Mouse (Mus musculus) testis, adult 2 months (tissue): Measurements from ENCODE around the gene Bnipl.

ENCODE experiments used
- CTCF ChIP-seq: fragments of 200-500 bp; IDR thresholded peaks from 2 replicates; pipeline ENCODE4 v1.5.1; 2012; ENCODE audit warnings: low read depth, mild to moderate bottlenecking, inconsistent platforms, low read length, moderate library complexity; ENCODE audit not compliant: control insufficient read depth, insufficient read depth, insufficient replicate concordance
- POLR2A ChIP-seq: fragments of 200-500 bp; IDR thresholded peaks from 2 replicates; pipeline ENCODE4 v1.6.1; 2012; ENCODE audit warnings: low read depth, mild to moderate bottlenecking, inconsistent platforms, low read length, moderate library complexity; ENCODE audit not compliant: control insufficient read depth

DNA sequence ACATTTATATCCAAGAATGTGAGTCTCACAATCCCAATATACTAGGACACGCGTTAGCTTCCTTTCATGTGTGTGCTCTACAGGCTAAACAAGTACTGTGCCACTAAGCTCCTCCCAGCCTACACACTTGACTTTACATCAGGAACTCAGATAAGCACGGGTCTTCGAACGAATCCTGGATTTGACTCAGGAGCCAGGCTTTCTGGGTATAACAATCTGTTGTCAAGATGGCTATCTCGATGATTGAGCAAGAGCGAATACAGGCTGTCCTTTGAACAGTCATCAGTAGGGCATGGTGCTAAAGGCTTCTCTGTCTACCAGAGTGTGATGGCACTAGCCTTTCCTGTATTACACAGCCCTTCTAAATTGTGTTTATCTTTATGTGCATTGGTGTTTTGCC lies 47.0 kb upstream of the Bnipl start:
- TF ChIP-seq CTCF (no peak), POLR2A (no peak)
